Mouse (Mus musculus) thymus, adult 2 months (tissue): ENCODE results near the gene Itgb8.

Experiments
- CTCF ChIP-seq: fragments of 200-500 bp; IDR thresholded peaks from 2 replicates; pipeline ENCODE4 v1.5.1; 2012; ENCODE audit warnings: mild to moderate bottlenecking, control low read depth, low read length, moderate library complexity, borderline replicate concordance; ENCODE audit not compliant: control insufficient read depth, poor library complexity, insufficient read depth; ENCODE audit errors: extremely low read depth
- POLR2A ChIP-seq: fragments of 200-500 bp; IDR thresholded peaks from 2 replicates; pipeline ENCODE4 v1.6.1; 2012; ENCODE audit warnings: mild to moderate bottlenecking, low read length, control low read depth, moderate library complexity; ENCODE audit not compliant: control insufficient read depth, poor library complexity, insufficient read depth; ENCODE audit errors: extremely low read depth

DNA sequence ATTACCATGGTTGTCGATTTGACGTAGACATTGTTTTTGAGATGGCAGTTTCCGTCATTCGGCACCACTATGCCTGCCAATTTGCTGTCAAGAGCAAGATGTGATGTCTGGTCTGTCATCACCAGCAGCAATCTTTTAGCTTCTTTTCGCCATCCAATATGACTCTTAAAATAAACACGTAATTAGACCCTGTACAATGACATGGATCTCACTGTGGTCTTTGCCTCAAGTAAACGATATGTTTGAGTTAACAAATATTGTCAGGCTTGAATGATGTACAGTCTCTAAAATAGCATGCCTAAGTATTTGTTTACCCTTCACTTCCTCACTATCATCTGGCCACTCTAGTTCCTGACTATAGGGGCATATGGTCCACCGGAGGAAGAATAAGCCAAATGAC, 48.8 kb downstream of the Itgb8 start:
- TF ChIP-seq CTCF = no peak
- no peak for TF ChIP-seq POLR2A
